Mouse (Mus musculus): ENCODE data around the gene Phox2a.

- TF ChIP-seq GATA1 (IDR thresholded peaks at IDR 0.05; ENCODE audit: borderline replicate concordance, low read length) (no peak), FLI1 (IDR thresholded peaks at IDR 0.05; ENCODE audit: low read length) (no peak)
Observed at GRCm38 (mm10) chr7:101858362-101858761, 40.2 kb downstream of the Phox2a start.

Measured in megakaryocyte, embryonic 14.5 days (primary cell).